Mouse (Mus musculus) liver, adult 2 months (tissue): ENCODE results near the gene Foxd3.

ENCODE experiments used
- CTCF ChIP-seq: fragments of 200-500 bp; IDR thresholded peaks from 2 replicates; pipeline ENCODE4 v1.5.1; 2011; ENCODE audit warnings: low read depth, low read length, control low read depth
- POLR2A ChIP-seq: fragments of 200-500 bp; IDR thresholded peaks from 2 replicates; pipeline ENCODE4 v1.6.1; 2011; ENCODE audit warnings: low read length, control low read depth; ENCODE audit not compliant: insufficient read depth; ENCODE audit errors: extremely low read depth

- no peak for TF ChIP-seq CTCF
- no peak for TF ChIP-seq POLR2A
These were observed 1.9 kb downstream of the Foxd3 start for GRCm38 (mm10) chr4:99657831-99658470.
